ENCODE assay signal across 9 mouse cellular contexts in genomic region chr7:43311632-43312031, GRCm38 (mm10). TPM values are rescaled to one million over a fixed set of nuclear protein-coding genes. Genes with fewer than 3 reads are reported as not detected.
DNase-seq lines count a peak whose midpoint lies in the region; ATAC-seq lines count a peak whose summit lies in the region.
"Had no signal": no experiment of that assay in that cellular context is flagged by ENCODE, and none has a peak within 500 bp of the region (broad histone marks: within the 10 kb centered on the region; RNA-seq: fewer than 3 reads in every experiment).

No protein-coding gene starts in this region.

- H3K4me3 ChIP-seq in embryonic facial prominence, embryonic 11.5 days (ENCODE audit: low read depth, low read length), result peak overlapping the region; percentile 67; the same call in 1 of the 2 replicates
- H3K4me3 ChIP-seq in hindbrain, embryonic 14.5 days (replicated peaks; ENCODE audit: low read length), result peak overlapping the region; percentile 79
- H3K4me3 ChIP-seq in lung, embryonic 16.5 days (ENCODE audit: low read length), result peak overlapping the region; percentile 67; the same call in 1 of the 2 replicates

- H3K36me3 ChIP-seq in embryonic facial prominence, embryonic 11.5 days (replicated peaks; ENCODE audit: control insufficient read depth, insufficient read depth, low read depth, low read length), result no peaks in the 10 kb centered on the region; the same call in 1 of the 2 replicates
- H3K36me3 ChIP-seq in hindbrain, embryonic 14.5 days (replicated peaks; ENCODE audit: control insufficient read depth, insufficient read depth), result peaks cover 38% of the 10 kb centered on the region
- H3K36me3 ChIP-seq in lung, embryonic 16.5 days (ENCODE audit: control insufficient read depth, insufficient read depth, low read length), result peaks cover 7% of the 10 kb centered on the region

- H3K9ac ChIP-seq in embryonic facial prominence, embryonic 11.5 days (replicated peaks; ENCODE audit: low read length), result no peak overlapping the region
- peak overlapping the region; percentile 76; the same call in 1 of the 2 replicates for H3K9ac ChIP-seq in hindbrain, embryonic 14.5 days
- H3K9ac ChIP-seq in lung, embryonic 16.5 days (ENCODE audit: low read length), result peak overlapping the region; percentile 73

- H3K27me3 ChIP-seq in embryonic facial prominence, embryonic 11.5 days (ENCODE audit: control insufficient read depth, insufficient read depth, low read length), result no peaks in the 10 kb centered on the region
- no peaks in the 10 kb centered on the region for H3K27me3 ChIP-seq in hindbrain, embryonic 14.5 days (ENCODE audit: control insufficient read depth, insufficient read depth, low read length)
- H3K27me3 ChIP-seq in lung, embryonic 16.5 days (ENCODE audit: control insufficient read depth, insufficient read depth, low read depth, low read length), result no peaks in the 10 kb centered on the region

- DNase-seq in cerebellum, adult 11-12 months, result peak; percentile 10
- no peak for DNase-seq in cerebellum, adult 8-10 months
- no peak for DNase-seq in embryonic facial prominence, embryonic 11.5 days (ENCODE audit: low spot score)
- DNase-seq in hindbrain, embryonic 14.5 days (ENCODE audit: low spot score), result no peak
- DNase-seq in spleen, postnatal 36 days (ENCODE audit: low spot score in 2 of 2), result no peak
- no peak for DNase-seq in embryo, embryonic 11 days

- WGBS in embryonic facial prominence, embryonic 11.5 days, result 85% methylated on average over 6 of the region's 6 CpGs
- WGBS in hindbrain, embryonic 14.5 days, result 87% methylated on average over 6 of the region's 6 CpGs
- 62% methylated on average over 6 of the region's 6 CpGs for WGBS in lung, embryonic 16.5 days

- H3K4me2 ChIP-seq in embryonic facial prominence, embryonic 11.5 days (ENCODE audit: low read depth, low read length), result no peak overlapping the region
- H3K4me2 ChIP-seq in hindbrain, embryonic 14.5 days (replicated peaks), result peak overlapping the region; percentile 84
- peak overlapping the region; percentile 63 for H3K4me2 ChIP-seq in lung, embryonic 16.5 days (ENCODE audit: low read depth, low read length)

- ATAC-seq in embryonic facial prominence, embryonic 11.5 days (replicated peaks; ENCODE audit: insufficient number of reproducible peaks, low FRiP score, low TSS enrichment, low read depth), result no peak
- no peak for ATAC-seq in hindbrain, embryonic 14.5 days (ENCODE audit: low FRiP score)
- no peak for ATAC-seq in lung, embryonic 16.5 days (ENCODE audit: low read depth)
- ATAC-seq in megakaryocyte-erythroid progenitor cell, adult 5-6 weeks (replicated peaks; ENCODE audit: low FRiP score, low TSS enrichment, poor library complexity, severe bottlenecking), result no peak

- no peaks in the 10 kb centered on the region for H3K9me3 ChIP-seq in embryonic facial prominence, embryonic 11.5 days (replicated peaks; ENCODE audit: control insufficient read depth, low read length)
- no peaks in the 10 kb centered on the region for H3K9me3 ChIP-seq in hindbrain, embryonic 14.5 days (ENCODE audit: control insufficient read depth, low read length)
- no peaks in the 10 kb centered on the region for H3K9me3 ChIP-seq in lung, embryonic 16.5 days (ENCODE audit: control insufficient read depth, low read length)

- H3K27ac ChIP-seq in embryonic facial prominence, embryonic 11.5 days (replicated peaks; ENCODE audit: low read depth, low read length), result no peak overlapping the region
- H3K27ac ChIP-seq in hindbrain, embryonic 14.5 days, result no peak overlapping the region
- no peak overlapping the region for H3K27ac ChIP-seq in lung, embryonic 16.5 days (ENCODE audit: low read length)

- no peaks in the 10 kb centered on the region for H3K4me1 ChIP-seq in embryonic facial prominence, embryonic 11.5 days (ENCODE audit: control insufficient read depth, insufficient read depth, low read length)
- peaks cover 16% of the 10 kb centered on the region for H3K4me1 ChIP-seq in hindbrain, embryonic 14.5 days (replicated peaks; ENCODE audit: control insufficient read depth, insufficient read depth, low read length)
- H3K4me1 ChIP-seq in lung, embryonic 16.5 days (replicated peaks; ENCODE audit: control insufficient read depth, insufficient read depth, low read length), result peaks cover 12% of the 10 kb centered on the region

RNA-seq across cellular contexts. Expression of gene Zfp715, which starts 1.5 kb away (rescaled TPM):
- polyA plus RNA-seq in embryonic facial prominence, embryonic 11.5 days (2014; fragmentation: Nextera tagmentation; extraction: Ambion mirVana), result 17.9 and 20.4 TPM in 2 replicates
- polyA plus RNA-seq in hindbrain, embryonic 14.5 days (2014; fragmentation: Nextera tagmentation; extraction: Ambion mirVana), result 21.6 and 27.6 TPM in 2 replicates
- polyA plus RNA-seq in lung, embryonic 16.5 days (2015; fragmentation: Nextera tagmentation; extraction: Ambion mirVana), result 13.1 and 15.8 TPM in 2 replicates
- 11.5 and 15.9 TPM in 2 replicates for total RNA-seq in megakaryocyte-erythroid progenitor cell, adult 5-6 weeks (2014; fragmentation: Nextera tagmentation)
- total RNA-seq in megakaryocyte-erythroid progenitor cell, adult 5-6 weeks (2017), result 5.0 and 16.7 TPM in 2 replicates

RNA-seq across cellular contexts. Expression of gene Siglecf, which starts 39.5 kb away (rescaled TPM):
- 0.10 TPM in 1 of 2 replicates, not detected in the other for polyA plus RNA-seq in embryonic facial prominence, embryonic 11.5 days (2014; fragmentation: Nextera tagmentation; extraction: Ambion mirVana)
- polyA plus RNA-seq in hindbrain, embryonic 14.5 days (2014; fragmentation: Nextera tagmentation; extraction: Ambion mirVana), result 0.12 TPM in 1 of 2 replicates, not detected in the other
- 0.14 and 0.23 TPM in 2 replicates for polyA plus RNA-seq in lung, embryonic 16.5 days (2015; fragmentation: Nextera tagmentation; extraction: Ambion mirVana)
- total RNA-seq in megakaryocyte-erythroid progenitor cell, adult 5-6 weeks (2014; fragmentation: Nextera tagmentation), result 6.4 and 6.9 TPM in 2 replicates
- 3.1 and 13.0 TPM in 2 replicates for total RNA-seq in megakaryocyte-erythroid progenitor cell, adult 5-6 weeks (2017)
- polyA plus RNA-seq: C2C12 had no signal
